Mouse (Mus musculus): ENCODE results near the gene Zfp414. TPM values are rescaled to one million over a fixed set of nuclear protein-coding genes. Genes with fewer than 3 reads are reported as not detected.

Gene Zfp414
- 14.9 TPM for polyA plus RNA-seq (2014; fragmentation: Illumina TruSeq; extraction: RNeasy Lipid Tissue Mini Kit (QIAGEN cat#74804); ENCODE audit: insufficient read depth, low read depth, low replicate concordance)

DNA sequence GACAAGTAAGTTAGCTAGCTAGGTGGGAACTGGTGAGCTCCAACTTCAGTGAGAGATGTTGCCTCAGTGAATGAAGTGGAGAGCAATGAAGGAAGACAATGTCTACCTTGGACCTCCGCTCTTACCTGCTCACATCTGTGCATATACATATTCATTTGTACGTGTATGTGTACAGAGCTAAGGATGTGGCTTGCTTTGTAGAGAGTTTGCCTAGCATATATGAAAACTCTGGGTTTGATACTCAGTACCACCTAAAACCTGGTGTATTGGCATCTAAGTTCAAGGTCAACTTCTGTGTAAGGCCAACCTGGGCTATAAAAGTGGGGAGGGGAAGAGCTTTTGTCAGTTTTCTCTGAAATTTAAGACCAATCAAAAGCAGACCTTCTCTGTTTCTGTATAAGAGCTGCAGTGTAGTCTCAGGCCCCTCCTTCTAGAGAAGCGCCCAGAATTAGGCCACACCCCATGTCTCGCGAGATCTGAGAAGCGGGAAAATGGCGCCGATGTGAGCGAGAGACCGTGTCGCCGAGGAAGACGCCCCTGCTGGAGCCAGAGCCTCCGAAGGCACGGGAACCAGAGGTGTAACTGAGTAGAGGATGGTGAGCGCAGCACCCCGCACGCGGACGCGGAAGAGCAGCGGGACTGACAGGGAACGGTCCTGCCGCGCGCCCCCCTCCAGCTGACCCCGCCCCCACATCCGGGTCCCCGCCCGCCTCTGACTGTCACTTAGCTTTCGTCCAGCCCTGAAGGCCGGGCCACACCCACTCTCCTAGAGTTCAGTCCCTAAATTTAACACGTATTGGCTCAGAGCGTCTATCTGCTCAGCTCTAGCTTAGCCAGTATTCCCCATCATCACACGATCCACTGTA lies at the start of gene Zfp414:
Zfp414 (plus strand) TSS at position 470 of the 866 bp plus-strand sequence.

GRCm38 (mm10) chr17:33637516-33638276 lies 8.8 kb downstream of the Zfp414 start, which contains the start of gene Pram1:
Gene Pram1, plus strand, starts transcription at chr17:33638056.

Other genes with a start within 250 kb of the Zfp414 start
- gene Zfp101, start 234.4 kb upstream of the Zfp414 start, polyA plus RNA-seq (2014; fragmentation: Illumina TruSeq; extraction: RNeasy Lipid Tissue Mini Kit (QIAGEN cat#74804); ENCODE audit: insufficient read depth, low read depth, low replicate concordance), result 4.5 TPM
- gene Actl9, start 196.2 kb upstream of the Zfp414 start, polyA plus RNA-seq (2014; fragmentation: Illumina TruSeq; extraction: RNeasy Lipid Tissue Mini Kit (QIAGEN cat#74804); ENCODE audit: insufficient read depth, low read depth, low replicate concordance), result not detected
- gene Adamts10, start 104.9 kb upstream of the Zfp414 start, polyA plus RNA-seq (2014; fragmentation: Illumina TruSeq; extraction: RNeasy Lipid Tissue Mini Kit (QIAGEN cat#74804); ENCODE audit: insufficient read depth, low read depth, low replicate concordance), result 47.9 TPM
- 9.4 TPM for gene Myo1f, start 73.4 kb upstream of the Zfp414 start, polyA plus RNA-seq (2014; fragmentation: Illumina TruSeq; extraction: RNeasy Lipid Tissue Mini Kit (QIAGEN cat#74804); ENCODE audit: insufficient read depth, low read depth, low replicate concordance)
- gene Pram1, start 9.0 kb downstream of the Zfp414 start, polyA plus RNA-seq (2014; fragmentation: Illumina TruSeq; extraction: RNeasy Lipid Tissue Mini Kit (QIAGEN cat#74804); ENCODE audit: insufficient read depth, low read depth, low replicate concordance), result 1.2 TPM
- 86.6 TPM for gene Hnrnpm, start 57.8 kb downstream of the Zfp414 start, polyA plus RNA-seq (2014; fragmentation: Illumina TruSeq; extraction: RNeasy Lipid Tissue Mini Kit (QIAGEN cat#74804); ENCODE audit: insufficient read depth, low read depth, low replicate concordance)
- 99.6 TPM for gene March2, start 89.6 kb downstream of the Zfp414 start, polyA plus RNA-seq (2014; fragmentation: Illumina TruSeq; extraction: RNeasy Lipid Tissue Mini Kit (QIAGEN cat#74804); ENCODE audit: insufficient read depth, low read depth, low replicate concordance)
- 122 TPM for gene Rab11b, start 131.4 kb downstream of the Zfp414 start, polyA plus RNA-seq (2014; fragmentation: Illumina TruSeq; extraction: RNeasy Lipid Tissue Mini Kit (QIAGEN cat#74804); ENCODE audit: insufficient read depth, low read depth, low replicate concordance)
- 61.5 TPM for gene Angptl4, start 152.7 kb downstream of the Zfp414 start, polyA plus RNA-seq (2014; fragmentation: Illumina TruSeq; extraction: RNeasy Lipid Tissue Mini Kit (QIAGEN cat#74804); ENCODE audit: insufficient read depth, low read depth, low replicate concordance)
- gene Kank3, start 181.4 kb downstream of the Zfp414 start, polyA plus RNA-seq (2014; fragmentation: Illumina TruSeq; extraction: RNeasy Lipid Tissue Mini Kit (QIAGEN cat#74804); ENCODE audit: insufficient read depth, low read depth, low replicate concordance), result 178 TPM
- gene Rps28, start 195.5 kb downstream of the Zfp414 start, polyA plus RNA-seq (2014; fragmentation: Illumina TruSeq; extraction: RNeasy Lipid Tissue Mini Kit (QIAGEN cat#74804); ENCODE audit: insufficient read depth, low read depth, low replicate concordance), result 1,820 TPM
- 520 TPM for gene Ndufa7, start 195.5 kb downstream of the Zfp414 start, polyA plus RNA-seq (2014; fragmentation: Illumina TruSeq; extraction: RNeasy Lipid Tissue Mini Kit (QIAGEN cat#74804); ENCODE audit: insufficient read depth, low read depth, low replicate concordance)
- gene Cd320, start 214.0 kb downstream of the Zfp414 start, polyA plus RNA-seq (2014; fragmentation: Illumina TruSeq; extraction: RNeasy Lipid Tissue Mini Kit (QIAGEN cat#74804); ENCODE audit: insufficient read depth, low read depth, low replicate concordance), result 20.1 TPM
- gene Gm7029, start 244.7 kb downstream of the Zfp414 start, polyA plus RNA-seq (2014; fragmentation: Illumina TruSeq; extraction: RNeasy Lipid Tissue Mini Kit (QIAGEN cat#74804); ENCODE audit: insufficient read depth, low read depth, low replicate concordance), result not detected